Mouse (Mus musculus): Measurements from ENCODE around the gene Cenpv.

GRCm38 (mm10) chr11:62495276-62495801, 43.7 kb downstream of the Cenpv start:
- TF ChIP-seq CTCF (IDR thresholded peaks at IDR 0.05; ENCODE audit: low read depth, low read length) (no peak), POLR2A (IDR thresholded peaks at IDR 0.05; ENCODE audit: borderline replicate concordance, low read depth, low read length) (no peak)

Measured in bone marrow macrophage, adult 2 months (primary cell).